Mouse (Mus musculus): ENCODE measurements around the gene Arhgap8. TPM values are rescaled to one million over a fixed set of nuclear protein-coding genes. Genes with fewer than 3 reads are reported as not detected.
A peak's percentile ranks its signal among the peaks of the same experiment; 100 is the strongest.

Gene Arhgap8
- polyA plus RNA-seq, 1 experiment from 2014 or later, result 0.40 TPM

DNA sequence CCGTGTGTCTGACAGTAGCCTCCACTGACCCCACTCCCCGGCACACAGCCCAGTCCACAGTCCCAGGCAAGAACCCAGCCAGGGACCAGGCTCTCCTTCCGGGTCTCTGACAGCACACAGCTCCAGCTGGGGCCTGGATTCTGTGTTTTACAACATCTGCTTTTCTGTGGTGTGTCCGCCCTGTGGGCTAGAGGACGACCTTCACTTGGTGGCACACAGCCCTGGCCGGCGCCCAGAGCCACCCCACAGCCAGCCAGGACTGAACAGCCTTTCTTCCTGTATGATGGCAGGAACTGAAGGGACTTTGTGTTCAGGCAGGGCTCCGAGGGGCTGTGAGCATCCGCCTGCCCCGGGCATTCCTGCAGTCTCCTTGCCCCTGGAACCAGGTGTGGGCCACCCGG, 22.2 kb upstream of the Arhgap8 start:
- 75% methylated on average over 11 of the region's 11 CpGs for WGBS (ENCODE audit: insufficient replicate concordance)
- Histone ChIP-seq H3K9ac (no peak overlapping the region), H3K27ac (replicated peaks) (no peak overlapping the region), H3K27me3 (no peaks in the 10 kb centered on the region), H3K36me3 (replicated peaks) (peaks cover 14% of the 10 kb centered on the region), H3K4me1 (replicated peaks) (no peaks in the 10 kb centered on the region), H3K4me3 (replicated peaks) (no peak overlapping the region), H3K4me2 (no peak overlapping the region), H3K9me3 (replicated peaks) (no peaks in the 10 kb centered on the region)
- no peak for ATAC-seq (ENCODE audit: insufficient read depth)

DNA sequence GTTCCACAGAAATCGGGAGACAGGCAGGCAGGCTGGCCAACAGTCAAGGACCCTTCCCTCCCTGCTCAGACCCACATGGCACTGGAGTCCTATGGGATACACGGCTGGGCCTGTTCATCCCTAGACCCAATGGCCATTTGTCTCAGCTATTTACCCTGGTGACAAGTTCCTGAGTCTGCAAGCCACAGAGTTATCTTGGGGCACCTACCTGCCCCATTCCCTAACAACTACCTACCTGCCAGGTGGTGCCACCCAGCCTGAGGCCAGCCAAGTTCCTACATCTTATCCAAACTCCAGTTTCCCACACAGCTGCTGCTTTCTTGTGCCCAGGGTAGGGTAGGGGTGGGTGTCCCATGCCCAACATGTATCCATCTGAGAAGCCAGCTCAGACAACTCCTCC, 21.7 kb upstream of the Arhgap8 start:
- 59% methylated on average over 2 of the region's 2 CpGs for WGBS (ENCODE audit: insufficient replicate concordance)
- peaks cover 10% of the 10 kb centered on the region for H3K36me3 ChIP-seq (replicated peaks)
- no peak overlapping the region for H3K4me3 ChIP-seq (replicated peaks)
- H3K27ac ChIP-seq (replicated peaks), result no peak overlapping the region
- H3K9ac ChIP-seq, result no peak overlapping the region
- no peaks in the 10 kb centered on the region for H3K27me3 ChIP-seq
- H3K4me2 ChIP-seq, result no peak overlapping the region
- H3K4me1 ChIP-seq (replicated peaks), result no peaks in the 10 kb centered on the region
- no peaks in the 10 kb centered on the region for H3K9me3 ChIP-seq (replicated peaks)
- no peak for ATAC-seq (ENCODE audit: insufficient read depth)

DNA sequence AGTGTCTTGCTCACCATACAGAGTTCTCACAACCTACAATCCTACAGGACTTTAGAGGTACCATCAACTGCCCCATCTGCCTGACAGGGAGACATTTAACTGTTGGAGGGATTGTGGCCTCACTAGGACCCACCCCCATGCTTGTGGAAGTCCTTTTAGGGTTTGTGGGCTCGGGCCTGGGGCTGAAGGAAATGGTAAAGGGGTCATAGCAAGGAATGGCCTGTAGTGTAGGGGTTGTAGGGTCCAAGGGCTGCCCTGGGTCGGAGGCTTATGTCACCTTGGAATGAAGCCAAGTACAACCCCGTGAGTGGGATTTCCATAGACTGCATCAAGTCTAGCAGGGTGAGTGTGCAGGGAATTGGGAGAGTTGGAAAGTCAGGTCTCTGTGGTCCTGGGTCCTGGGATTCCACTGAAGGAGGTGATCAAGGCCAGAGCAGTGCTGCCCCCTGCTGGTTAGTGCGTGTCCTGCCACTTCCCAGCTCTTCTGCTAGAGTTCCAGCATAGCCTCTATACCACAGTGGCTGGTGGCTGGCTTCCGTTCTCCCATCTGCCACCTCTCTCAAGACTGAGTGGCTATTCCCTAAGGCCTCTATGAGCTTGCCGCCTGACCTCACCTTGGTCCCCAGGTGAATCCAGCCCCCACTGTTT, 19.6 kb upstream of the Arhgap8 start:
- no peaks in the 10 kb centered on the region for H3K27me3 ChIP-seq
- H3K9me3 ChIP-seq (replicated peaks), result no peaks in the 10 kb centered on the region
- H3K4me1 ChIP-seq (replicated peaks), result no peaks in the 10 kb centered on the region
- no peak overlapping the region for H3K4me3 ChIP-seq (replicated peaks)
- H3K27ac ChIP-seq (replicated peaks), result no peak overlapping the region
- 32% methylated on average over 6 of the region's 6 CpGs for WGBS (ENCODE audit: insufficient replicate concordance)
- H3K36me3 ChIP-seq (replicated peaks), result no peaks in the 10 kb centered on the region; the same call in 1 of the 2 replicates
- H3K9ac ChIP-seq, result no peak overlapping the region
- no peak overlapping the region for H3K4me2 ChIP-seq
- ATAC-seq (ENCODE audit: insufficient read depth), result no peak

DNA sequence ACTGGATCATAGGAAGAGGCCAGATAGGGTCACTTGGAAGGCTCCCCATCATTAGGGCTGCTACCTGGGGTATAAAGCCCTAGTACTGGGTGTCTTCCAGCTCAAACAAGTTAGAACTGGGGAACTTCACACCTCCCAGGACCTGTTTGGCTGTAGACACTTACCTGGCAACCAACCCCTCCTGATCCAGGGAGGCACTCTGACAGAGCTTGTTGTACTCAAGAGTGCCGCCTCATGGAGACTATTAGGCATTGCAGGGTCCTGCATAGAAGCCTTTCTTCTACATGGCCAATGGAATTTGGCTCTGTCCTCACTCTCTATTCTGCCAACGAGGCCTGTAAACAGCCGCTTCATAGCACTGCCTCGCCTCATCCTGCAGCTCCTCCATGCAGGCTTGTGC, 17.9 kb upstream of the Arhgap8 start:
- Histone ChIP-seq H3K9ac (no peak overlapping the region), H3K36me3 (replicated peaks) (no peaks in the 10 kb centered on the region; the same call in 1 of the 2 replicates), H3K4me2 (no peak overlapping the region), H3K27me3 (no peaks in the 10 kb centered on the region), H3K4me1 (replicated peaks) (no peaks in the 10 kb centered on the region), H3K4me3 (replicated peaks) (no peak overlapping the region), H3K27ac (replicated peaks) (no peak overlapping the region), H3K9me3 (replicated peaks) (no peaks in the 10 kb centered on the region)
- ATAC-seq (ENCODE audit: insufficient read depth), result no peak
- 28% methylated on average over 4 of the region's 4 CpGs for WGBS (ENCODE audit: insufficient replicate concordance)

DNA sequence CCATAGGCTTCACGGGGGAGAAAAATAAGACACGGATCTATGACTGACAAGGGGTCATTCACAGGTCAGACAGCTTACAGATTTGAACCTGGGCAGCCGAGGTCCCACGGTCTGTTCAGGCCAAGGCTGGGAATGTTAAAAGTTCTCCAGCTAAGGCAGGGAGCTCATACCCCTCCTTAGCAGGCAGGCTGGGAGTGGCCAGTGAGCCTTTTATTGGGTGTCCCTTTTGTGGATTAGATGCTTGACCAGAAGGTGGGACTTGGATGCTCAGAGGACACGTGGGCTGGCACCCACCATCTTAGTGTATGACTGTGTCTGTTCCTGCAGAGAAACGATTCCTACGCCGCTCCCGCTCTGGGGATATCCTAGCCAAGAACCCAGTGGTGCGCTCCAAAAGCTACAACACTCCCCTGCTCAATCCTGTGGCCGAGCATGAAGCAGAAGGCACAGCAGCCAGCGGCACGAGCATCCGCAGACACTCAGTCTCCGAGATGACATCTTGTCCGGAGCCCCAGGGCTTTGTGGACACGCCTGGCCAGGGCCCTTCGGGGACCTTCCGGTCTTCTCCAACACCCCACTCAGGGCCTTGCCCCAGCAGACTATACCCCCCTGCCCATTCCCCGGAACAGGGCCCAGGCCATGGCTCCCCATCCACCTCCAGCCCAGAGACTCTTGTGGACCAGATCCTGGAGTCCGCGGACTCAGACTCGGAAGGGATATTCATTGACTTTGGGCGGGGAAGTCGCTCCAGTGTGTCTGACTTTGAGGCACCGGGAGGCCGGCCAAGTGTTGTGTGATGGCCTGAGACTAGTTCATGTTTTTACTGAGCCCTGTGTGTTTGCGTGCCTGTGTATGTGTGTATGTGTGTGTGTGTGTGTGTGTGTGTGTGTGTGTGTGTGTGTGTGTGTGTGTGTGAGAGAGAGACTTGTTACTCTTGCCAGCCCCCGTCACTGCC, 17.2 kb upstream of the Arhgap8 start:
- H3K9ac ChIP-seq, result no peak overlapping the region
- WGBS (ENCODE audit: insufficient replicate concordance), result 79% methylated on average over 29 of the region's 29 CpGs
- ATAC-seq (ENCODE audit: insufficient read depth), result no peak
- H3K4me1 ChIP-seq (replicated peaks), result 0 out of 2 replicates have a peak, but pooled peaks cover 5% of the 10 kb centered on the region
- no peaks in the 10 kb centered on the region for H3K27me3 ChIP-seq
- no peak overlapping the region for H3K27ac ChIP-seq (replicated peaks)
- H3K36me3 ChIP-seq (replicated peaks), result no peaks in the 10 kb centered on the region; the same call in 1 of the 2 replicates
- H3K9me3 ChIP-seq (replicated peaks), result no peaks in the 10 kb centered on the region
- no peak overlapping the region for H3K4me2 ChIP-seq
- no peak overlapping the region for H3K4me3 ChIP-seq (replicated peaks)

DNA sequence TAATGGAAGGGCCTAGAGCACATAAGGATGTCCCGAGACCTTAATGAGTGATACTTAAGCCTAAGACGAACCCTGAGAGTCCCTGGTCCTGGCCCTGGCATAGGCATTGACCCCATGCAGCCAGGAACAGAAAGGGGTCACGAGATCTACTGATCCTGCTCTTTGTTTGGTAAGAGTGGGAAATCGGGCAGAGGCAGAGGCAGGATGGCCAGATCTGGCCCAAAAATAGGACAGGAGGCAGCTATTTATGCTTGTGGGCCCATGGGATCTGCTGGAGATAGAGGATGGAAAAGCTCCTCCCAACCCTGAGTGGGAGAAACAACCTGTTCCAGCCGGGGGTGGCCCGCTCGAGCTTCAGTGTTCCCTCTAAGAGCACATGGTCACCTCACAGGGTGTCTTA, 15.9 kb upstream of the Arhgap8 start:
- WGBS (ENCODE audit: insufficient replicate concordance), result 64% methylated on average over 7 of the region's 7 CpGs
- no peak for ATAC-seq (ENCODE audit: insufficient read depth)
- no peak overlapping the region for H3K9ac ChIP-seq

DNA sequence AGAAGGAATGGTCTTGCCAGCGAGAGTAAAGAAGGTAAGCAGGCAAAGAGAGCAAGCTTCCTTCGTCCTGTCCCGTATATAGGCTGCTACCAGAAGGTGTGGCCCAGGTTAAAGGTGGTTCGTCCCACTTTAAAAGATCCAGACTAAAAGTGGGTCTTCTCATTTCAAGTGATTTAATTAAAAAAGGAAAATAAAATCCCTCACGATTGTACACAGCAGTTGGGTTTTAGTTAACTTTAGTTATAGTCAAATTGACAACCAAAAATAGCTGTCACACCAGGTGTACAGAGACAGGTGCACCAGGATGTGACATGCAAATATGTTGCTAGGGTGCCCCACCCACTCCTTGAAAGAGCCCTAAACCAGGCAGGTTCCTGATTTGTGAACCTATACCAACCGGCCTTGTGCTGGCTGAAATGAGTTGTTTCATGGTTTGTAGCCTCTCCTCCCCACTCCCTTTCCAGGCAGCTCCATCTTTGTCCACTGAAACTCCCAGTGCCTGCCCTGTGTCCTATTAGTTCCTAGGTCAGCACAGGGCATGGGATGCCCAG, 14.4 kb upstream of the Arhgap8 start:
- Histone ChIP-seq H3K4me2 (no peak overlapping the region), H3K36me3 (replicated peaks) (no peaks in the 10 kb centered on the region; the same call in 1 of the 2 replicates), H3K27me3 (no peaks in the 10 kb centered on the region), H3K4me3 (replicated peaks) (no peak overlapping the region), H3K27ac (replicated peaks) (no peak overlapping the region), H3K9me3 (replicated peaks) (no peaks in the 10 kb centered on the region), H3K9ac (no peak overlapping the region), H3K4me1 (replicated peaks) (0 out of 2 replicates have a peak, but pooled peaks cover 5% of the 10 kb centered on the region)
- ATAC-seq (ENCODE audit: insufficient read depth), result no peak
- WGBS (ENCODE audit: insufficient replicate concordance), result 64% methylated on average over 6 of the region's 6 CpGs

More for the DNA sequence above, 15.9 kb upstream of the Arhgap8 start:
- H3K4me1 ChIP-seq (replicated peaks), result 0 out of 2 replicates have a peak, but pooled peaks cover 5% of the 10 kb centered on the region
- no peak overlapping the region for H3K4me2 ChIP-seq
- H3K36me3 ChIP-seq (replicated peaks), result no peaks in the 10 kb centered on the region; the same call in 1 of the 2 replicates
- H3K27me3 ChIP-seq, result no peaks in the 10 kb centered on the region
- no peaks in the 10 kb centered on the region for H3K9me3 ChIP-seq (replicated peaks)
- H3K4me3 ChIP-seq (replicated peaks), result no peak overlapping the region
- no peak overlapping the region for H3K27ac ChIP-seq (replicated peaks)

DNA sequence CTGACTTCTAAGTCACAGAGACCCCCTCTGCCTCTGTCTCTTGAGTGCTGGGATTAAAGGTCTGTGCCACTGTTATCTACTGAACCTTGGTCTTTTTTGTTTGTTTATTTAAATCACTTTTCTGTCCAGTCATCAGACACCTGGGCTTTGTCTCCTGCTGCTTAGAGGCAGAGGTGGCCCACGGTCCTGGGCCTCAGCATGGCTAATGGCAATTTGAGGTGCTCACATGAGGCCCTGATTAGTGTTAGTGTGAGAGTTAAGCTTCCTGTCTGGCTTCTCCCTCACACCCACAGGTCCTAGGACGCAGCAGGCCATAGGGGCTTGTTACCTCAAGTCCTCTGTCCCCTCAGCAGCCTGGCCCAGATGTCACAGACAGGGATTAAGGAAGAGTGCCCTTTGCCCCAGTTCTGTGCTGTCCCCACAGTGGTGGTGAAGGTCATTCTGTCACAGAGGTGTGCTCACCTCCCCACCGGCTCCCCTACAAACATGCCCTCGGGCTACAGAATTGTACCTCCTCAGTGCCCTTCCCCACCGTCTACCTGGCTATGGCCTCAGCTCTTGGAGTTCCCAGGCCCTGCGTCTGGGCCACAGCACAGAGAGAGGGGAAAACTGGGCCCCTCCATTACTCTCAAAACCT, 12.8 kb upstream of the Arhgap8 start:
- WGBS (ENCODE audit: insufficient replicate concordance), result 55% methylated on average over 6 of the region's 6 CpGs
- Histone ChIP-seq H3K4me2 (no peak overlapping the region), H3K27ac (replicated peaks) (no peak overlapping the region), H3K4me3 (replicated peaks) (no peak overlapping the region), H3K9me3 (replicated peaks) (no peaks in the 10 kb centered on the region), H3K36me3 (replicated peaks) (no peaks in the 10 kb centered on the region; the same call in 1 of the 2 replicates), H3K27me3 (no peaks in the 10 kb centered on the region), H3K9ac (no peak overlapping the region), H3K4me1 (replicated peaks) (0 out of 2 replicates have a peak, but pooled peaks cover 5% of the 10 kb centered on the region)
- ATAC-seq (ENCODE audit: insufficient read depth), result peak; percentile 36; the same call in 1 of the 2 replicates

DNA sequence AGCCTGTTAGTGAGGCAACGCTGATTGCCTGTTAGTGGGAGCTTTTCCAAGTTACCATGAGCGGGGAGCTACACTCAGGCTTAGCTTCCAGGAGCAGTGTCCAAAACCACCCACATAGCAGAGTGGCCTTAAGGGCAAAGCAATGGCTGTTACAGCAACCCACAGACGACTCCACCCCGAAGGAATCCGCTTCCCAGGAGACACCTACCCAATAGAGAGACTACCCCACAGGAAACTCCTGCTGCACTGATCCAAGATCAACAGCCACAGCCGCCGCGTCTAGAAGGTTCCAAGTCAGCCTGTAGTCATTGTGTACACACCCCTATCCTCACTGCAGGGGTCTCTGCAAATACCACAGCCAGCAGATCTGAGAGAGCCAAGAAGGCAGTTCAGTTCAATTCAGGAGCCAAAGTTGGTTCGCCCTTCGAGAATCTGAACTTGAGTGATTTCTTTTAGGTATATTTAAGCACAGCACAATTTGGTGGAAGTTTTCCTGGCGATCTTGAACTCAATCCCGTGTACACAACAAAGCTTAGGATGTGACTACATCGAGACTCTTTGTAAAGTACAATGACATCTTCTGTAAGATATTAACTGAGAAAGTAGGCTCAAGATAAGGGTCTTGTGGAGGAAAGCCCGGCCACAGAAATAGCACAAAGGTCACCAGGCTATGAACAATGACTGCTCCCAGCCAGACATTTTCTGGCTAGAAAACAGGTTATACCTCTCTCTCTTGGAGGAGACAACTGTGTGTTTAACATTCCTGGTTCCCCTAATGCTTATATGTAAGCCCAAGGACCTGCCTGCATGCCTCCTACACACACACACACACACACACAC, 7.1 kb upstream of the Arhgap8 start:
- H3K4me2 ChIP-seq, result no peak overlapping the region
- no peak overlapping the region for H3K4me3 ChIP-seq (replicated peaks)
- H3K36me3 ChIP-seq (replicated peaks), result no peaks in the 10 kb centered on the region
- no peaks in the 10 kb centered on the region for H3K9me3 ChIP-seq (replicated peaks)
- no peak overlapping the region for H3K9ac ChIP-seq
- peaks cover 7% of the 10 kb centered on the region; the same call in 1 of the 2 replicates for H3K4me1 ChIP-seq (replicated peaks)
- ATAC-seq (ENCODE audit: insufficient read depth), result no peak
- no peak overlapping the region for H3K27ac ChIP-seq (replicated peaks)
- WGBS (ENCODE audit: insufficient replicate concordance), result 43% methylated on average over 14 of the region's 14 CpGs
- H3K27me3 ChIP-seq, result peaks cover 14% of the 10 kb centered on the region

DNA sequence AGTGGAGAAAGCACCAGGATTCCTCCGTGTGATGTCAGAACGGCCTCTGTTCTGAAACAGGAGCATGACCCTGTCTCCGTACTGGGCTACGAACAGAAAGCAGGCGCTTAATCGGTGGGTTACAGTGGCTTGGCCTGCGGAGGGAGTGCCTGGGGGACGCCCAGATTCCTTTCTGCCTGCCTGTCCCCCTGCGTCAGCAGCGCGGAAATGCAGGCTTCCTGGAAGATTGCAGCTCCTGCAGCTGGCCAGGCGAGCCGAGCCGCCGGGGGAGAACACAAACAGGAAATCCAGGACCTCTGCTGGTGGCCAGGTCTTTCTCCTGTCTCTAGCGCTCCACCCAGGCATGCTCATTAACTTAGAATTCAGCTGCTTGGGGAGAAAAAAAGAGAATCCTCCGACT, 5.1 kb upstream of the Arhgap8 start:
- Histone ChIP-seq H3K4me3 (replicated peaks) (0 out of 2 replicates have a peak overlapping the region, but pooled peaks have one; percentile 12), H3K36me3 (replicated peaks) (no peaks in the 10 kb centered on the region), H3K4me1 (replicated peaks) (peaks cover 7% of the 10 kb centered on the region; the same call in 1 of the 2 replicates), H3K9ac (no peak overlapping the region), H3K27ac (replicated peaks) (0 out of 2 replicates have a peak overlapping the region, but pooled peaks have one; percentile 24), H3K4me2 (peak overlapping the region; percentile 54), H3K27me3 (peaks cover 29% of the 10 kb centered on the region), H3K9me3 (replicated peaks) (no peaks in the 10 kb centered on the region)
- ATAC-seq (ENCODE audit: insufficient read depth), result peak; percentile 48; the same call in 1 of the 2 replicates
- WGBS (ENCODE audit: insufficient replicate concordance), result under 1% methylated on average over 17 of the region's 17 CpGs

Data from liver, embryonic 15.5 days (tissue).